Mouse (Mus musculus): Measurements from ENCODE around the gene Ecsit.
A peak's percentile ranks its signal among the peaks of the same experiment; 100 is the strongest.

Ecsit gene

DNA sequence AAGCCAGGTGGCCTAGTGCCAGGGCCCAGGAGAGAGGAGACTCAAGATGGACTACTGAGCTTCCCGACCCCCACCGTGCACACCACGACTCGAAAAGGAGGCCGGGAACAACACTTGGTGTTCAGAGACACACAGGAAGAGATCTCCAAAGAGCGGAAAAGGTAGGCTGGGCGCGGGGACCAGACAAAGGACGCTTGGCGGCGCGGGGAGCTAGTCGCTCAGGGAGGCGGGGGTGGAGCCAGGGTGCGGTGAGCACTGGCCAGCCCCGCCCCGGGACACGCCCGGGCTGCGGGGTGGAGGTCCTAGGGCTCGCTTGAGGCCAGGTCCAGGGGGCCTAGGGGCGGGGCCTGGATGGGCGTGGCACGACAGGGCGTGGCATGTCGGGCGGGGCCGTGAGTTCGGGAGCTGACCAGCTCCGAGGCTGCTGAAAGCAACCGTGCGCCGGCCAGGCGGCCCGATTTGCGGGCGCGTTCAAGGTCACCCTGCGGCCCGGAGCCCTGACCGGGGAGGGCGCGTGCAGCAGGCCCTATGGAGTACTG, 34.8 kb downstream of the Ecsit start:
- peak; percentile 62 for DNase-seq

GRCm38 (mm10) chr9:22049721-22050270, 35.4 kb downstream of the Ecsit start:
- DNase-seq = no peak

- no peak for DNase-seq
Observed at GRCm38 (mm10) chr9:22049315-22049714, 35.9 kb downstream of the Ecsit start.

- no peak for DNase-seq
Observed at GRCm38 (mm10) chr9:22047329-22047728, 37.9 kb downstream of the Ecsit start.

- DNase-seq = no peak
Observed at GRCm38 (mm10) chr9:22041832-22042231, 43.4 kb downstream of the Ecsit start.

DNA sequence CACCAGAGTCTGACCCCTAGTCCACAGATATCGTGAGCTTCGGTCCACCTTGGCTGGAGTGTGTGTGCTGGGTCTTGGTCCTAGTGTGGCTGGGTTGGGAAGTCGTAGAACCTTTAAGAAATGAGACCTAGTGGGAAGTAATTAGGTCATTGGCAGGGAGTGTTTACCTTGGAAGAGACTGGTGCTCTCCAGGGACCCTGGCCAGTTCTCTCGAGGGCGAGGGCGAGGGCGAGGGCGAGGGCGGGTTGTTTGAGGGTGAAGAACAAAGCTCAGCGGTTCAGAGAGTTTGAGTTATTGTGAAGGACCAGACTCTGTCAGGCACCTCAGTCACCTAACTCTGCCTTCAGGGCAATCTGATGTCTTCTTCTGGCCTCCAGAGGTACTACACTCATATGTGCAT, 47.4 kb downstream of the Ecsit start:
- DNase-seq = no peak

DNA sequence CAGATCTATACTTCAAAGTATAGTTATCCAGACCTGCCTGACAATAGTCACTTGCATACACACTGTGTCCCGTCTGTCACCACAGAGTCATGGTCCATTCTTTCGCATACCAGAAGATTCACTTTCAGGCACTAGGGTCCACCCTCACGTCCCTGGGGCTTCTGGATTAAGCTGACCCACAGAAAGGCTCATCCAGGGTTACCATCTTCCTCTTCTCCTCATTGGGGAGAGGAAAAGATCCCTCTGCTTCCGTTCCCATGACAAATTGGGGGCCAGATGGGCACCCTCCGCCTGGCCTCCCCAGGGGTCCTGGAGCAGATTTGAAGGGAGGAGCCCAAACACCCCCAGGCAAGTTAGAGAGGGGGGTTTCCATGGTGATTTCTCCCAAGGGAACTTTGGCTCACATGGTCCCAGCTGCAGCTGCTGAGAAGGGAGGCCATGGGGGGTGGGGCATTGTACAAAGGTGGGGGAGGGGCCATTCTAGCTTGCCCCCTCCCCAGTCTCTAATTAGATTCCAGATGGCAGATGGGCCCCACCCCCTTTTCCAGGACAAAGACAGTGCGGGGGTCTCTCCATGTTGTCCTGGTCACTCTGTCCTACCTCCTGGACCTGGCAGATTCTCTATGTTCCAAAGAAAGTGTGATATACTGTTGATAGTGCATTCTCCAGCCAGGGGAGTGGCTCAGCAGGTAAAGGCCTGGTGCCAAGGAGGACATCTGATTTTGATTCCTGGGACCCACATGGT, 49.8 kb downstream of the Ecsit start:
- DNase-seq = no peak

GRCm38 (mm10) chr9:22030386-22030785, 54.9 kb downstream of the Ecsit start:
- DNase-seq = no peak

DNA sequence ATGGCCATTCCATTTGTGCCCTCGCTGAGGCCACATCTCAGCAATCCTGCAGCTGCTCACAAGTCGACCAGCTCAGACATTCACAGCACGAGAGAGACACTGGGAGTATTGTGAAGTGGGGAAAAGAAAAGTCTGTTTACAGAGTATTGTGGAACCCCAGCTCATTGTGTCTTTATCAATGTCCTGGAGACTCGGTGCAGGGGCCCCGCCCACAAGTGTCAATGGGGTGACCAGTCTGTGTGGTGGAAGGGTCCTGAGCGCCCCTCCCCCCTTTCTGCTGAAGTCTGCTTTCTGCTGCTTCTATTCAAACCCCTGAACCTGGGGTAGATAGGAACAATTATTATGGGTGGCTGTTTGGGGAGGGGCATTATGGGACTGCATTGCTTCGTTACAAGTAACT, 56.8 kb downstream of the Ecsit start:
- no peak for DNase-seq

- no peak for DNase-seq
Observed at GRCm38 (mm10) chr9:22024592-22024991, 60.6 kb downstream of the Ecsit start.
